Mouse (Mus musculus): ENCODE data around the gene Sema5b.

Sema5b gene

GRCm38 (mm10) chr16:35592274-35593065 is 51.5 kb downstream of the Sema5b start:
- ATAC-seq (ENCODE audit: low TSS enrichment) = no peak

GRCm38 (mm10) chr16:35593474-35593873 is 52.5 kb downstream of the Sema5b start:
- ATAC-seq (ENCODE audit: low TSS enrichment) = no peak

GRCm38 (mm10) chr16:35596241-35596640 is 55.3 kb downstream of the Sema5b start:
- ATAC-seq (ENCODE audit: low TSS enrichment) = no peak

DNA sequence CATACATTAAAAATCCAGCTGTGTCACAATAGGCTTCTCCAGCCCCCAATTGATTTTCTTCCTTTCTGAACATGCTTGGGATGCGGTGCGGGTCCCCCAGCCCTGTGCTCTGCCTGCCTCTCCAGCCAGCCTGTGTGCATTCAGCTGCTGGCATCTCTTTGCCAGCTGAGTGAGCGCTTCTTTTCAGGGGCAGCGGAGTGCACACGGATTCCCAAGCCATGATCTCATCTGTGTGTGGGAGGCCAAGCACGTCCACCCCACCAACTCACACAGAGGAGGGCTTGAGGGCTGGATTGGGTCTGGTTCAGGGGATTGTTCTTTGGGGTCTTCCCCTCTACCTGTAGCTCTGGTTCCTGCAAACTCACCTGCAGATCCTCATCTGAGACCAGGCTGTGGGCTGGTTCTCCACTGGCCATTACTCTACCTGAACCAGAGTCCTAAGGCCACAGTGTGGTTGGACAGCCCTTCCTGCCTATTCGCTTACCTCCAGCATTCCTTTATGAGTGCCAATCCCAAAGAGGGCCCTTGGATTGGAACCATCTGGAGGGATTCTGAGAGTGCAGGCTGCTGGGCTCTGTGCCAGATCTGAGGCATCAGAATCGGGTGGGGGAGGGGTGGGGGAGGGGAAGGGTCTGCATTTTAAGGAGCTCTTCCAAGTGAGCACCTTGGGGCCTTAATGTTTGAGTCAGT is 55.9 kb downstream of the Sema5b start:
- no peak for ATAC-seq (ENCODE audit: low TSS enrichment)

GRCm38 (mm10) chr16:35597991-35598390 is 57.0 kb downstream of the Sema5b start:
- ATAC-seq (ENCODE audit: low TSS enrichment) = no peak

DNA sequence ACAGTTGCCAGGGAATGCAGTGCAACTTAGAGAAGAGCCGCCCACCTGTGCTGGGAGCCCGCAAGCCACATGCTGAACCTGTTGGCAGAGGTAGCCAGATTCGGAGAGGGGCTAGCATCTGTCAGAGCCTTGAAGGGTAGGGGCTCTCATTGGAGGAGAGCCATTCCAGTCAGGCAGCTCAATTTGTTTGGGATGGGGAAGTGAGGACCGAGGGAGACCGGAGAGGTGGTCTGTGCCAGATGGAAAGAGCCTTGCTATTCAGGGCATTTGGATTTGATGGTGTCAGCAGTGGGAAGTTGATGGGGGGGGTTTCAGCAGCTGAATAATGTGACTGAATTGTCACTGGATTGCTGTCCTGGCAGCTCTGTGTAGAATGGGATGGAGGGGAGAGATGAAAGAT is 57.9 kb downstream of the Sema5b start:
- ATAC-seq (ENCODE audit: low TSS enrichment) = no peak

DNA sequence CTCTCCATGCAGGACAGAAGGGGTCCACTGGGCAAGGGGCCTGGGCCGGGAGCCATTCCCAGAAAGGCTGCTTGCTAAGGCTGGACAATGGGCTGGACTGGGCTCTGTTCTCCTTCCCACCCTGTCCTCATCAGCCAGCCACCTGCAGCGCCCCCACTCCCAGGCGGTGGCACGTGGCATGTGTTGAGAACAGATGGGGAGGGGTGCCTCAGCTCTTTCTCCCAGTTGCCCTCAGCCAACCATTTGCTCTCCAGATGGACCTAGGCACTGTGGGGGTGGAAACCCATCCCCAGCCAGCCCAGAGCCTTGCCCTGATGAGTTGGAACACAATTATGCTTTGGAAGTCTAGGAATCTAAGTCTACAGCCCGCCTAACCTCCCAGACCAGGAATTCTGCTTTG is 59.3 kb downstream of the Sema5b start:
- ATAC-seq (ENCODE audit: low TSS enrichment) = no peak

- no peak for ATAC-seq (ENCODE audit: low TSS enrichment)
Observed at GRCm38 (mm10) chr16:35601426-35601825, 60.5 kb downstream of the Sema5b start.

DNA sequence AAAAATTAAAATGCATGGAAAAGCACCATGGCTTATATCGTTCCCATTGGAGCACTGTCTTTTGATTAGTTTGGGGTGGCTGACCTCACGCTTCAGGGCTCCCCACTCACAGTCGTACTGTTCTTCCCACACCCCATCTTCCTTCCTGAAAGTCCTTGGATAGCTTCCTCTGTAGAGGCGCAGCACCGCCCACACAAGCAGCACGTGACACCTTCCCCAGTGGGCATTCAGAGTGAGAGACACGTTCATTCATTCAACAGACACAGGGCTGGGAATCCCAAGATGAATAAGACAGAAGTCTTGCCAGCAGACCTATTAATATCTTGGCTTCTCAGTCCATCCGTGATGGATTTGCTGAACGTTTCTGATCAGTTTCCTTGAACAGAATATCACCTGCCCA is 61.6 kb downstream of the Sema5b start:
- ATAC-seq (ENCODE audit: low TSS enrichment) = peak; percentile 58

GRCm38 (mm10) chr16:35603729-35604522 is 63.0 kb downstream of the Sema5b start:
- ATAC-seq (ENCODE audit: low TSS enrichment) = peak; percentile 77

GRCm38 (mm10) chr16:35607250-35607649 is 66.3 kb downstream of the Sema5b start:
- no peak for ATAC-seq (ENCODE audit: low TSS enrichment)

DNA sequence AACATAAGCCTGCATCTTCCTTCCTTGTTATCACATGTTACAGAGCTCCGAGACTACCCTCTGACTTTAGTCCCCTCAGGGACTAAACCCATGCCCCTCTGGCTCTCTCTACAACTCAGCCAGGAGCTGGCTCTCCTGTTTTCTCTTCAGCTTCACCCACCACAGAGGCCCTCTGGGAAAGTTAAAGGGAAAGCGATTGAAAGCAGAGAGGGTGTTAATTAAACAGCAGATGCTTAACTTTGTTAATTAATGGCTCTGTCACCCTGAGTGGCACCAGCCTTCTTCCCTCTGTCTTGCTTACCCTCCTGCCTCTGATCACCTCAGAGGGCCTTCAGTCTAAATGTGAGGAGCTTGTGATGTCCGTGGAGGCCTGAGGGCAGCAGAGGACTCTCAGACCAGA is 67.3 kb downstream of the Sema5b start:
- no peak for ATAC-seq (ENCODE audit: low TSS enrichment)

DNA sequence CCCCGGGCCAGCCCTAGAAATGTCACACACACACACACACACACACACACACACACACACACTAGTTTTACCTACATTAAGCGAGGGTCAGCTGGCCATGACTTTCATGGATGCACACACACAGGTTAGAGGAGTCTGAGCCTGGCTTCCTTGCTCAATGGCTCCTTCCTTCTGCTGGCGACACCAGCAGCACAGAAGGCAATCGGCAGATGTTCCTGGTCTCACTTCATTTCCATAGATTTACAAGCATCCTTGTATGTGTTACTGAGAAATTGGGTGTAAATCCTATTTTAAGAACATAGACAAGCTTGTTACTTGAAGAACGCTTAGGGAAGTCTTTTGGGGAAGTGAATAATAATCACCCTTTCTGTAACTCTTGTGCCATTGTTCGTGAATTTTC is 68.6 kb downstream of the Sema5b start:
- peak; percentile 38 for ATAC-seq (ENCODE audit: low TSS enrichment)

DNA sequence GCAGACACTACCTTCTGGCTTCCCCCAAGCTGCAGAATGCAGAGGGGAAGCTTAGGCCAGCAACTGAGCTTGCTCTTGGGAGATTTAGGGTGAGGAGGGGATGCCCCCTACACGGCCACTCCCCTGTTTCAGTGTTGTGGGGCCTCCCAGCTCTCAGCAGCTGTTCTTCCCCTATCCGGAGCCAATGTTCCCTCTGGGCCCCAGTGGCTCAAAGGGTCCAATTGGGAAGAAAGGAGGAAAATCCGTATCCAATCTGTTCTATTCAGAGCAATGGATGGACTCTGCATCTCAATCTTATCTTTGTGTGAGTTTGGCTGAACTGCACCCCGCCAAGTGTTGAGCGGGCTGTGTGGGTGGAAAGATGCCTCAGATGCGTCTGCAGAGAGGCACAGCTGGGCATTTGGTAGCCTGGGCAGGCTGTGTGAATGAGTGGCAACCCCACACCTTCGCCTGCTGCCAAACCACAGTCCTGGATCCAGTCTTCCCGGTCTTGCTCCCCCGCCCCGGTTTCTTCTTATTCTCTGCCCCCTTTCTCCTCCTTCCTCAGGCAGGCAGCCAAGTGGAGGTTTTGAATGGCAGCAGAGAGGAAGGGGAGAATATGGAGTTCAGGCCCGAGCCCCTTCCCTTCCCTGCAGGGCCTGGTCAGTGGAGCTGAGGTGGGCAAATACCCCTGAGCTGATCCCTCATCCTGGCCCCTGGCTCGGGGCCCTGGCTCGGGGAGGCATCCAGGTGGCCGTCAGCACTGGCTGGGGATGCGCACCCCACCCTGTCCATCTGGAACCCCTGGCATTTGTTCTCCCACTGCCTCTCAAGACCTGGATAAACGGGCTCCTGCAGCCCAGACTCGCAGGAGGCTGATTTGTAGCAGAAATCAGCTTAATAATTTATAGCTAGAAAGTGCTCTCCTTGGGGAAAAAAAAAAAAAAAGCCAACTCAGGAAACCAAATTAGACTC is 73.2 kb downstream of the Sema5b start:
- ATAC-seq (ENCODE audit: low TSS enrichment) = peak; percentile 32; the same call in 1 of the 2 replicates

DNA sequence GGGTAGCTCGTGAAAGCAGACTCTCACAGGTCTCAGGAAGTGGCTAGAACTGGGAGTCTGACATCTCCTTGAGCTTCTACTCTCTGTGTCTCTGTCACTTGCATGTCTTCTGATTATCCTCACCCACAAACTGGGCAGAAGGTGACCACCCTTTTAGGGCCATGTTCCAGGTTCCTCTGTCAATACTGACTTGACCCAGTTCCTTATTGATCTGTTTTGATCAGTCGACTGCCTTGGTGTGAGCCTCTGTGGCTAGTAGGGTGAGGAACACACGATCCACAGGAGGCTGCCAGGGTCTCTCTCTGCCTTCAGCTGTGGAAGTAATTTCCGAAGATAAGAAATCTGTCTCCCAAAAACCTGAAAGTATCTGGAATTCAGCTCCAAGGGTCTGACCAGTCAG is 76.8 kb downstream of the Sema5b start:
- no peak for ATAC-seq (ENCODE audit: low TSS enrichment)

DNA sequence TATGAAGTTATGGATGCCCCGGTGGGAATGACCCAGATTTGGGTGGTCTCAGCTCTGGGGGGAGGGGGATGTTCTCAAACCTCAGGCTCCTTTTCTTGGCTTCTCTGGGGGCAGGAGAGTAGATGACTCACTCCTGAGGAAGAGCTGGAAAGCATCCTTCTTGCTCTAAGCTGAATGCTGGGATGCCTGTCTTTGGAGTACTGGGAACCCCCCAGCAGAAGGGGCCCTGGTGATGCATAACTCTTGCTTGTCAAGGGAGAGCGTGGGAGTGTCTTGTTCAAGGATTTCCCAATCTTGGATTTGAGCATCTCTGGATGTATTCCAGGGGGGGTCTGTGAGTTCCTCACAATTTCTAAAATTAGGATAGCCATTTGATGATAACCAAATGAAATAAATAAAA is 82.1 kb downstream of the Sema5b start:
- no peak; the same call in 1 of the 2 replicates for ATAC-seq (ENCODE audit: low TSS enrichment)

DNA sequence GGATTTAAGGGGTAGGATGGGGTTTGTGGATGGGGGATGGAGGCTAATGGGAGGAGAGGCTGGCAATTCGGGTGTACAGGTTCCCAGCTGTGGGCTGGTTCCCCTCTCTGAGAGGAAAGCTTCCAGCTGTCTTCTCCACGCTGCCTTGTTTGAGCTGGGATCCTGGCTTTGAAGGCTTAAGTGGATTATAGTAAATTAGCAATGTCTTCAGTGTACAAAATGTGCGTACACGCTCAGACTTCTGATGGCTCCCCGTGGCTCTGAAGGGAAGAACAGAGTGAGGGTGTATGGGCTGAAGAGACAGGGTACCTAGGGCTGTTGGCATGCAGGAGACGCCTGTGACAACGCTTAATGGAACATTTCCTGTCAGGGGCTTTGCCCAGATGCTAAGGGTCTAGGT is 83.0 kb downstream of the Sema5b start:
- ATAC-seq (ENCODE audit: low TSS enrichment) = no peak

- no peak for ATAC-seq (ENCODE audit: low TSS enrichment)
Observed at GRCm38 (mm10) chr16:35624877-35625276, 83.9 kb downstream of the Sema5b start.

GRCm38 (mm10) chr16:35625286-35626020 is 84.5 kb downstream of the Sema5b start:
- no peak for ATAC-seq (ENCODE audit: low TSS enrichment)

DNA sequence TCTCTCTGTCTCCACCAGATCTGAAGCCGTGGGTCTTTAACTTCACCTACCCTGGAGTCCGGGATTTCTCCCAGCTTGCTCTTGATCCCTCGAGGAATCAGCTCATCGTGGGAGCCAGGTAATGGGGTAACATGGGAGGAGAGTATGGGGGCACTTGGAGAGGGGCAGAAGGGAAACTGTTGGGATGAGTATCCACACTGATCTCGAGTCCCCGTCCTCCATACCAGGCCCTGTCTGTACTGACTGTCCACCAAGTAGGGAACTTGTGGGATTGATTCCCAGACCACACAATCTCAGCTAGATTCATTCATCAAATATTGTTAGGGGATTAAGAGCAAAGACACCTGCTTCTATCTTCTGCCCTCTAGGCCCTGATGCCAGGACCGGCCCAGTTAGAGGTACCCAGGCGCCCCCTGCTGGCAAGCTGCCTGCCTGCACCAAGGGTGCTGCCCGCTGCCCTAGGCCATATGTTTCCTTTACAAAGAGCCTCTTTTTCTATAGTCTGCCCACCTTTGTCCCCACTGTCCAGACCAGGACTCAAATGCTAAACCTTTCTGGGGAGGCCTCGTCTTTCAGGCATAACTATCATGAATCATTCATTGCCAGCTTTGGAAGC is 87.2 kb downstream of the Sema5b start:
- ATAC-seq (ENCODE audit: low TSS enrichment) = peak; percentile 85

Data from frontal cortex, adult (tissue).